Mouse (Mus musculus) heart, embryonic 11.5 days (tissue): Measurements from ENCODE around the gene Mapkapk5. TPM values are rescaled to one million over a fixed set of nuclear protein-coding genes. Genes with fewer than 3 reads are reported as not detected.

Experiments used
- ATAC-seq: fragments of 200-750 bp; cut with Nextera tagmentation; replicated peaks from 2 replicates; pipeline ENCODE4 v1.8.0; 2017; ENCODE audit warnings: moderate library complexity; ENCODE audit not compliant: insufficient number of reproducible peaks, low FRiP score, low TSS enrichment
- H3K27ac ChIP-seq: fragments of 300-500 bp; sonication (generic); 2 replicates; pipeline ENCODE4 v1.5.1; 2014; ENCODE audit warnings: mild to moderate bottlenecking, low read depth, low read length
- H3K27me3 ChIP-seq: fragments of 300-500 bp; sonication (generic); 2 replicates; pipeline ENCODE4 v1.6.1; 2014; ENCODE audit warnings: mild to moderate bottlenecking, low read length, mixed read lengths; ENCODE audit not compliant: control insufficient read depth, insufficient read depth
- H3K36me3 ChIP-seq: fragments of 300-500 bp; sonication (generic); 2 replicates; pipeline ENCODE4 v1.6.1; 2014; ENCODE audit warnings: mild to moderate bottlenecking, low read length, moderate library complexity, mixed read lengths; ENCODE audit not compliant: control insufficient read depth, insufficient read depth
- H3K4me1 ChIP-seq: fragments of 300-500 bp; sonication (generic); 2 replicates; pipeline ENCODE4 v1.6.1; 2014; ENCODE audit warnings: low read length; ENCODE audit not compliant: control insufficient read depth, insufficient read depth
- H3K4me2 ChIP-seq: fragments of 300-500 bp; sonication (generic); 2 replicates; pipeline ENCODE4 v1.6.1; 2014; ENCODE audit warnings: mild to moderate bottlenecking, moderate library complexity
- H3K4me3 ChIP-seq: fragments of 300-500 bp; sonication (generic); 2 replicates; pipeline ENCODE4 v1.5.1; 2014; ENCODE audit warnings: low read depth, low read length
- H3K9ac ChIP-seq: fragments of 300-500 bp; sonication (generic); 2 replicates; pipeline ENCODE4 v1.6.1; 2014; ENCODE audit warnings: mild to moderate bottlenecking, low read depth, low read length, moderate library complexity
- H3K9me3 ChIP-seq: fragments of 300-500 bp; sonication (generic); replicated peaks from 2 replicates; pipeline ENCODE4 v1.6.1; 2016; ENCODE audit warnings: low read length; ENCODE audit not compliant: control insufficient read depth
- WGBS: fragments of 180-500 bp; shearing (Covaris S2); extraction: QIAGEN DNeasy Blood & Tissue Kit; methylation state at CpG from one replicate; pipeline ENCODE4 v1.1.7; 2014; ENCODE audit not compliant: insufficient replicate concordance; 5-methylcytosine and 5-hydroxymethylcytosine counted together
- polyA plus RNA-seq: library from polyadenylated mRNA; unstranded; fragments of >200 nt; fragmentation: Nextera tagmentation; extraction: Ambion mirVana; gene quantifications from 2 replicates; pipeline ENCODE4 v1.2.1, GENCODE M21; 2014

The Mapkapk5 gene
- 43.6 and 45.7 TPM in 2 replicates for polyA plus RNA-seq

DNA sequence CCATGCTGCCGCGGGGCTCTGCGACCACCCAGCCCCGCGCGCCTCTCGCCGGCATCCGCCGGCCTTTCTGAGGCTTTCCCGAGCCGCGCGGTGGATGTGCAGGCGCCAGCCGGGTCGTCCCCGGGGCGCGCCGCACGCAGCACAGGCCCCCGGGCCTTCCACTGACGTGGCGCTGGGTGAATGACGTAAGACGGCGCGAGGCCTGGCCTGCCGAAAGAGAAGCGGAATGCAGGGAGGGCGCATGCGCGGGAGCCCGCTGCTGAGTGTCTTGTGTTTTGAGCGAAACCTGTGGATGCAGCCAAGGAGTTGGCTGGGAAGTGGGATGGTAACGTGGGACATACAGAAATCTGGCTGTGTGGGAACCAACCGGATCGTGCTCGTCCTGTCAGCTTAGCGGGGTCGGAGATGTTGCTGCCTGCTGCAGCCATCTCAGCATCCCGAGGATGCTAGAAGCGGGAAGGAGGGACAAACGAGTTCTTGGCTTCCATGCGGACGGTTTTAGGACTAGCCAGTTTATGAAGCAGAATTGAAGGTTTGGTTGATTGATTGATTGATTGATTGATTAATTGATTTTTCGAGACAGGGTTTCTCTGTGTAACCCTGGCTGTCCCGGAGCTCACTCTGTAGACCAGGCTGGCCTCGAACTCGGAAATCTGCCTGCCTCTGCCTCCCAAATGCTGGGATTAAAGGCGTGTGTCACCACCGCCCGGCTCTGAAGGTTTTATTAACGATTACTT lies at the start of gene Mapkapk5:
Gene Mapkapk5 (minus strand): TSS at position 113 of the 737 bp plus-strand sequence.
- Histone ChIP-seq H3K27me3 (no peaks in the 10 kb centered on the region), H3K9ac (peak within 1 kb of the TSS; percentile 92), H3K9me3 (no peaks in the 10 kb centered on the region), H3K4me1 (peaks cover 9% of the 10 kb centered on the region), H3K36me3 (no peaks in the 10 kb centered on the region), H3K4me3 (peak within 1 kb of the TSS; percentile 92), H3K27ac (peak within 1 kb of the TSS; percentile 91), H3K4me2 (peak within 1 kb of the TSS; percentile 93)
- WGBS: 2% methylated on average over 55 of the region's 55 CpGs
- ATAC-seq: peak; percentile 92

DNA sequence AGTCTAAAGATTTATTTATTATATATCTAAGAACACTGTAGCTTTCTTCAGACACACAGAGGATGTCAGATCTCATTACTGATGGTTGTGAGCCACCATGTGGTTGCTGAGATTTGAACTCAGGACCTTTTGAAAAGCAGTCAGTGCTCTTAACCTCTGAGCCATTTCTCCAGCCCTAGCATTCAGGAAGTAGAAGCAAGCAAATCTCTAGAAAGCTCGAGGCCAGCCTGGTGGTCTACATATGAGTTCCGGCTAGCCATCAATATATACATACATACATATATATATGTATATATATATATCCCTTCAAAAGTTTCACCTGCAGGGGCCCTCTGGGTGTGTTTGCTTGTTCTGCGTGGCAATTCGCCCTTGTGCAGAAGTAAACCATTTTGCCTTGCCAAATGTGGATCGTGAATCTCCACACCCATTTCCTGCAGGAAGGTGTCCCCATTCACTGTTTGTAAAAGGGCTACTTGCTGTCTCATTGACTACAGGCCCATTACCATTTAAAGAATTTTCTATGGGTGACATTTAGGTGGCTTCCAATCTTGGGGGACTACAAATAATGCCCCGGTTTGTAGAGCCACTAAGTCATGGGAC lies 49.1 kb upstream of the Mapkapk5 start:
- 73% methylated on average over 6 of the region's 6 CpGs for WGBS

DNA sequence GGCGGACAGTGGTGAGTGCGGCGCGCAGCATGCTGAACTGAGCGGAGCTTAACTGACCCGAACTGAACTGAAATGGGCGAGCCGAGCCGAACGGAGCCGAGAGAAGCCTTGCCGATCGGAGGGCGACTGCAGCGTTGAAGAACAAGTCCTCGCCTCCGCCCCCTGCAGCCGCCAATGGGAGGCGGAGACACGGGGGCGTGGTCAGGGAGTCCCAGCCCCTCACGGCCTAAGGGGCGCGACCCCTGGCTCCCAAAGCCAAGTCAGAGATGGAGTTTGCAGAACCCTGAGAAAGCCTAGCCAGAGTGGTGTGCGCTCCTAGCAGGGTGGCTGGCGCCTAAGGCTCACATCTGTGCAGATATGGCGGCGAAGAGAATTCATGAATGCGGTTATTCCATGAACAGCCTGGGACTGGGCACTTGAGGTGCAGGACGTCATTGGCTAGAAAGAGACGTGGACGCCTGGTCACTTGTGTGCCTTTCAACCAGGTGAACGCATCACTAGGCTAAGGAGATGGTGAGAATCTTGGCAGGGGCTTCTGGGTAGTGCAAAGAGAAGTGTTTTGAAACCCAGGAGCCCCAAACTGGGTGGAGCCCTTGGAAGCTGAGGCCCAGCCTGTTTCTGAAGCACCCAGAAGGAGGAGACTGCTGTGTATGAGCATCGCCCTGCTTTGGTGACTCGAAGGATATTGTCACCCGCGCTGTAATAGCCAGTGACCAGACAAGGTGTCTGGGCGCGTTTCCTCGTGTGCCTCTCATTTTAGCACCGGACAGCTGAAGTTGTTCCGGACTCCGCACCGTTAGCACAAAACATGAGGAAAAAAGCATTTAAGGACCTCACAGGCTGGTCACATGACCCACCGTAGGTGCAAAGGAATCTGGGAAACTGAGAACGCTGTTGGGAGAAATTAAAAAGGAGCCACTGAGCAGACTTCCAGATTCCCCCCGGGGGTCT lies 48.0 kb upstream of the Mapkapk5 start, which contains the start of gene Aldh2:
Gene Aldh2 (minus strand): TSS at position 374 of the 951 bp plus-strand sequence.
- 3% methylated on average over 47 of the region's 47 CpGs for WGBS
- no peaks in the 10 kb centered on the region for H3K9me3 ChIP-seq
- H3K4me2 ChIP-seq: peak within 1 kb of the TSS; percentile 94
- peak within 1 kb of the TSS; percentile 59 for H3K4me3 ChIP-seq
- peak within 1 kb of the TSS; percentile 76 for H3K9ac ChIP-seq
- no peaks in the 10 kb centered on the region for H3K36me3 ChIP-seq
- ATAC-seq: peak; percentile 85
- peak within 1 kb of the TSS; percentile 62 for H3K27ac ChIP-seq
- H3K4me1 ChIP-seq: peaks cover 14% of the 10 kb centered on the region
- peaks cover 4% of the 10 kb centered on the region for H3K27me3 ChIP-seq

More for the DNA sequence above, 49.1 kb upstream of the Mapkapk5 start:
- Histone ChIP-seq H3K36me3 (no peaks in the 10 kb centered on the region), H3K9ac (no peak overlapping the region), H3K9me3 (no peaks in the 10 kb centered on the region), H3K27me3 (peaks cover 4% of the 10 kb centered on the region), H3K4me1 (peaks cover 14% of the 10 kb centered on the region), H3K4me3 (no peak overlapping the region), H3K4me2 (no peak overlapping the region; the same call in 1 of the 2 replicates), H3K27ac (no peak overlapping the region)
- ATAC-seq: no peak

DNA sequence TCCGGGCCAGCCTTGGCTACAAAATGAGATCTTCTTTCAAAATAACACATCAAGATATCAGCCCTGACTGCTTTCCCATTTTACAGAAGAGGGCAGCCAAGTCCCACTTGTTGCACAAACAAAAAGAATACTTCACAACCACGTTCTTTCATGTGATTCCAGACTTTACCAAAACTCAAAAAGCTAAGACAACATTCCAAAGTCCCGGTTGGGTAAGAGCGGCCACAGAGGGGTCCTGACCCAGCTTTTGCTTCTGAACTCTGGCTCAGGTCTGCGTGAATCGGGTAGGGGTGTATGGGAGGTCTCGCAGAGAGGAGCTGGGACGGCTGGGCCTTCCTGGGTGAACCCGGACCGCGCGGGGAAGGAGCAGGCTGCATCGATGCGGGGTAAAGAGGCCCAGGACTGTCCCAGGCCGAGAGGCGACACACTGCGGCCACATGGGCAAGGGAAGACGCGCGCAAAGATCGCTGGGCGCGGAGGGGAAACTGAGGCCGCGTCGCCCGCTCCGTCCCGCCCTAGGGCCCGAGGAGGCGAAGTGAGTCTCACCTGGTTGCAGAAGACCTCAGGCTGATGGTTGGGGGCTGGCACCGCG lies 47.2 kb upstream of the Mapkapk5 start:
- 5% methylated on average over 33 of the region's 33 CpGs for WGBS
- H3K9me3 ChIP-seq: no peaks in the 10 kb centered on the region
- H3K4me1 ChIP-seq: peaks cover 14% of the 10 kb centered on the region
- peak overlapping the region; percentile 76 for H3K9ac ChIP-seq
- no peaks in the 10 kb centered on the region; the same call in 1 of the 2 replicates for H3K27me3 ChIP-seq
- H3K36me3 ChIP-seq: no peaks in the 10 kb centered on the region
- peak overlapping the region; percentile 59 for H3K4me3 ChIP-seq
- H3K27ac ChIP-seq: no peak overlapping the region
- H3K4me2 ChIP-seq: peak overlapping the region; percentile 94
- no peak; the same call in 1 of the 2 replicates for ATAC-seq

DNA sequence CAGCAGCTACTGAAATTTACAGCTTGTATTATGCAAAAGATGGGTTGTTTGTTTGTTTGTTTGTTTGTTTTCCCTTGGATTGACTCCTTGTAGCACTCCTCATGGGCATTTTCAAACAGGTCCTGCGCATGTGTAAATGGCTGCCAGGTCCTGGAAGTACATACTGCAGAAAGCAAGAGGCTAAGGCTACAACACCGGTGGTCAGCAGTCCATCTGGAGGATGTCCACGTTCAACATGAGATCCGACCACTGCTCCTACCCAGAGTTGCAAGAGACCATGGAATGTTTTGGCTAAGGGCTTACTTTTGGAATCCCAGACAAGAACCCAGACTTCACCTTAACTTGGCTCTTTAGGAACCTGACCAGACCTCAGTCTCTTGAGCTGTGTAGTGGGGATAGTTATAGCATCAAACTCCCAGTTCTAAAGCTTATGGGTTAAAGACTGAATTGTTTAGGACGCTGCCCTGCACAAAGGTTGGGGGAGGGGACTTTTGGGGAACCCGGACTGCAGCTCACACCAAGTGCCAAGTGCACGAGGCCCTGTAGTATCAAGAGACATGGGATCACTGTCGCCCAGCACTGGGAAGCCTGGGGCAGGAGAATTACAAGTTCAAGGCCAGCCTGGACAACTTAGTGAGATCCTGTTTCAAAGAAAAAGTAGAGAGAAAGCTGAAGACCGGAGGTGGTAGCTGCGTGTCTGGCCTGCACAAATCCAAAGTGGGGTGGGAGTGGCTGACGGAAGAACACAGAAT lies 46.5 kb upstream of the Mapkapk5 start:
- Histone ChIP-seq H3K4me3 (peak overlapping the region; percentile 59), H3K4me2 (peak overlapping the region; percentile 94), H3K27ac (no peak overlapping the region), H3K9me3 (no peaks in the 10 kb centered on the region), H3K4me1 (peaks cover 11% of the 10 kb centered on the region), H3K9ac (no peak overlapping the region), H3K36me3 (no peaks in the 10 kb centered on the region), H3K27me3 (no peaks in the 10 kb centered on the region; the same call in 1 of the 2 replicates)
- no peak for ATAC-seq
- 66% methylated on average over 11 of the region's 11 CpGs for WGBS

DNA sequence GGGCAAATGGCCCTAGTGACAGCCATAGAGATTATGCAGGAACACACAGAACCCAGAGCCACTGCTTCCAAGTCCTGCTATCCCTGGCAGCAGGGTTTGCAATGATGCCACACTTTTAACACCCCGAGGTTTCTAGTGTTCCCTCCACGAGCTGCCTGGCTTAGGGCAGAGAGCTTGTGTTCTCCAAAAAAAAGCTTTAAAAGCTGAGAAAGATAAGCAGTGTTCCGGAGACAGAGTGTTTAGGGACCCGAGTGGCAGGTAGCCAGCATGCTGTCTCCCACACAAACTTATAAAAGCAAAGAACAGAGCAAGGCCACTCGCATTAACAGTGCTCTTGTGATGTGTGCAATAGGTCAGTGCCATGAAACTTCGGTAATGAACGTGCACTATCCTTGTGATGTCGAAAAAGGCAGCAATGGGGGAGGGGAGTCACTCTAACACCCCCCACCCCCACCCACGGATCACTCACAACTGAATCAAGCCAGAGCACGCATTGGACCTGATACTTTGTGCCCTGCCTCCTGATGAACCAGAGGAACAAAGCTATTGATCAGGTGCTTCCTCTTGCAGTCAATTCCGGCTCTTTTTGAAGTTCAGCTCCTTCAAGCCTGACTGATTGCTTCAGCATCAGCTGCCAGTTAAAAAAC lies 45.8 kb upstream of the Mapkapk5 start:
- 64% methylated on average over 11 of the region's 11 CpGs for WGBS
- H3K36me3 ChIP-seq: no peaks in the 10 kb centered on the region
- no peak overlapping the region for H3K27ac ChIP-seq
- H3K9me3 ChIP-seq: no peaks in the 10 kb centered on the region
- H3K27me3 ChIP-seq: no peaks in the 10 kb centered on the region; the same call in 1 of the 2 replicates
- ATAC-seq: no peak
- H3K4me1 ChIP-seq: peaks cover 10% of the 10 kb centered on the region
- no peak overlapping the region for H3K9ac ChIP-seq
- H3K4me3 ChIP-seq: no peak overlapping the region
- H3K4me2 ChIP-seq: no peak overlapping the region

DNA sequence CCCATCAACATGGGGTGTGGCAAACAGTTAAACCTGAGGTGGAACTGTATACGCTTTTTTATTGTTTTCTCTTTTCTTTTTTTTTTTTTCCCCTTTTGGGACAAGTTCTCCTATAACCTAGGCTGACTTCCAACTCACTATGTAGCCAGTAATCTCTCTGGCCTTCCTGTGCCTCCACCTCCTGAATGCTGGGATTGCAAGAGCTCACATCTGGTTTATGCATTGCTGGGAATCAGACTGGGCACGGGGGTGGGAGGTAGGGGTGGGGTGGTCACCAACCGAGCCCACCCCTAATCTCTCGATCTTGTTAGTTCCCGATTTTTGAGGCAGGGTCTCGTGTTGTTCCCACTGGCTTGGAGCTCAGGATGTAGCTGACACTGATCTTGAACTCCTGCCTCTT lies 44.2 kb upstream of the Mapkapk5 start:
- Histone ChIP-seq H3K36me3 (no peaks in the 10 kb centered on the region), H3K9me3 (no peaks in the 10 kb centered on the region), H3K4me3 (no peak overlapping the region), H3K4me1 (peaks cover 5% of the 10 kb centered on the region), H3K4me2 (no peak overlapping the region), H3K27ac (no peak overlapping the region), H3K9ac (no peak overlapping the region), H3K27me3 (no peaks in the 10 kb centered on the region; the same call in 1 of the 2 replicates)
- ATAC-seq: no peak
- 80% methylated on average over 6 of the region's 6 CpGs for WGBS
